Mouse (Mus musculus): ENCODE data around the gene Polr2l. TPM values are rescaled to one million over a fixed set of nuclear protein-coding genes. Genes with fewer than 3 reads are reported as not detected.
A peak's percentile ranks its signal among the peaks of the same experiment; 100 is the strongest.

Gene Polr2l
- polyA plus RNA-seq, 1 experiment from 2014 or later: 72.9 TPM

DNA sequence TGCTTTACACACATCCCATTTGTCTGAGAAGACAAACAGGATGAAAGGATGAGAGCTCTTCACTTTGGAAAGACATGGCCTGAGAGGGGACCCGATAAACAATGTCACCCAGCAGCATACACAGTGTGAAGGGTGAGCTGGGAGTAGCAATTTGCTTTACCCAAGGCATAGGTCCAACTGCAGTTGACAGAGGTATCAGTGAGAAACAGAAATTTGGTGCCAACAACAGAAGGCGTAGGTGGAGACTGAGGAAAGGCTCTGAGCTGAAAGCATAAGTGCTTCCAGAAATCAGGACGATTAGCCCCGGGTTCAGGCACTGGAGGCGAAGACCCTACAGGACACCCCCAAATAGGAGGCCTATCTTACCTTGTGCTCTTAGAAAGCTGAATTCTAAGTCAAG is 35.3 kb upstream of the Polr2l start:
- H3K4me2 ChIP-seq: no peak overlapping the region
- ATAC-seq (replicated peaks; ENCODE audit: insufficient number of reproducible peaks, low FRiP score, low TSS enrichment): no peak
- 87% methylated on average over 5 of the region's 5 CpGs for WGBS (ENCODE audit: insufficient replicate concordance)
- H3K4me1 ChIP-seq (ENCODE audit: control insufficient read depth, insufficient read depth, low read length): peaks cover 12% of the 10 kb centered on the region
- no peaks in the 10 kb centered on the region for H3K27me3 ChIP-seq (ENCODE audit: control insufficient read depth, insufficient read depth, low read length)
- peak overlapping the region; percentile 43; the same call in 1 of the 2 replicates for H3K27ac ChIP-seq (ENCODE audit: low read depth, low read length)
- no peak overlapping the region for H3K9ac ChIP-seq (ENCODE audit: low read depth, low read length)
- peaks cover 5% of the 10 kb centered on the region for H3K36me3 ChIP-seq (ENCODE audit: control insufficient read depth, insufficient read depth, low read length)
- no peak overlapping the region for H3K4me3 ChIP-seq (ENCODE audit: low read depth, low read length)
- H3K9me3 ChIP-seq (replicated peaks; ENCODE audit: control insufficient read depth, low read length): no peaks in the 10 kb centered on the region

- H3K27ac ChIP-seq (ENCODE audit: low read depth, low read length): peak overlapping the region; percentile 32
- peaks cover 12% of the 10 kb centered on the region for H3K4me1 ChIP-seq (ENCODE audit: control insufficient read depth, insufficient read depth, low read length)
- peak; percentile 67; the same call in 1 of the 2 replicates for ATAC-seq (replicated peaks; ENCODE audit: insufficient number of reproducible peaks, low FRiP score, low TSS enrichment)
- H3K36me3 ChIP-seq (ENCODE audit: control insufficient read depth, insufficient read depth, low read length): peaks cover 2% of the 10 kb centered on the region; the same call in 1 of the 2 replicates
- H3K9ac ChIP-seq (ENCODE audit: low read depth, low read length): peak overlapping the region; percentile 36; the same call in 1 of the 2 replicates
- no peaks in the 10 kb centered on the region for H3K9me3 ChIP-seq (replicated peaks; ENCODE audit: control insufficient read depth, low read length)
- H3K27me3 ChIP-seq (ENCODE audit: control insufficient read depth, insufficient read depth, low read length): no peaks in the 10 kb centered on the region
- H3K4me3 ChIP-seq (ENCODE audit: low read depth, low read length): no peak overlapping the region
- H3K4me2 ChIP-seq: no peak overlapping the region
These were observed 33.2 kb upstream of the Polr2l start for GRCm38 (mm10) chr7:141508160-141508559.

- Histone ChIP-seq H3K9ac (ENCODE audit: low read depth, low read length) (peak overlapping the region; percentile 7; the same call in 1 of the 2 replicates), H3K4me3 (ENCODE audit: low read depth, low read length) (no peak overlapping the region), H3K27me3 (ENCODE audit: control insufficient read depth, insufficient read depth, low read length) (no peaks in the 10 kb centered on the region), H3K27ac (ENCODE audit: low read depth, low read length) (no peak overlapping the region), H3K4me2 (peak overlapping the region; percentile 11), H3K4me1 (ENCODE audit: control insufficient read depth, insufficient read depth, low read length) (peaks cover 12% of the 10 kb centered on the region), H3K9me3 (replicated peaks; ENCODE audit: control insufficient read depth, low read length) (no peaks in the 10 kb centered on the region), H3K36me3 (ENCODE audit: control insufficient read depth, insufficient read depth, low read length) (no peaks in the 10 kb centered on the region; the same call in 1 of the 2 replicates)
- WGBS (ENCODE audit: insufficient replicate concordance): 69% methylated on average over 2 of the region's 2 CpGs
- no peak; the same call in 1 of the 2 replicates for ATAC-seq (replicated peaks; ENCODE audit: insufficient number of reproducible peaks, low FRiP score, low TSS enrichment)
These were observed 31.3 kb upstream of the Polr2l start for GRCm38 (mm10) chr7:141506278-141506677.

DNA sequence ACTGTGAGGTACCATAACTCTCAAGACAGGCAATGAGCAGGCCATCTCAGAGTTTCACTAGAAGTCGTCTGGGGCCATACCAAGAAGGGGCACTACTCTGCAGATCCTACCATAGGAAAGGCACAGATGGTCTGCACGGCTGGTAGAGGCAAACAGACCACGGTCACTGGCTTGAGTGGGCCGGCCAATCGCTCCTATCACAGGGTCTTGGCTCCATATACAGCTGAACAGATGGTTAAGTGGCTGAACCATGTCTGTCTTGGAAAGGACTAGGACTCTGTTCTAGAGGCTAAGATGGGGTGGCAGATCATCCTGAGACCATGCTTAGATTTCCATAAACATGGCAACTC is 27.6 kb upstream of the Polr2l start:
- Histone ChIP-seq H3K27me3 (ENCODE audit: control insufficient read depth, insufficient read depth, low read length) (no peaks in the 10 kb centered on the region), H3K27ac (ENCODE audit: low read depth, low read length) (no peak overlapping the region), H3K4me1 (ENCODE audit: control insufficient read depth, insufficient read depth, low read length) (peaks cover 9% of the 10 kb centered on the region), H3K9ac (ENCODE audit: low read depth, low read length) (no peak overlapping the region), H3K4me2 (no peak overlapping the region), H3K4me3 (ENCODE audit: low read depth, low read length) (no peak overlapping the region), H3K9me3 (replicated peaks; ENCODE audit: control insufficient read depth, low read length) (no peaks in the 10 kb centered on the region), H3K36me3 (ENCODE audit: control insufficient read depth, insufficient read depth, low read length) (no peaks in the 10 kb centered on the region)
- WGBS (ENCODE audit: insufficient replicate concordance): 94% methylated on average over 5 of the region's 5 CpGs
- ATAC-seq (replicated peaks; ENCODE audit: insufficient number of reproducible peaks, low FRiP score, low TSS enrichment): no peak

GRCm38 (mm10) chr7:141501820-141502555 is 27.1 kb upstream of the Polr2l start:
- ATAC-seq (replicated peaks; ENCODE audit: insufficient number of reproducible peaks, low FRiP score, low TSS enrichment): no peak

GRCm38 (mm10) chr7:141497600-141497999 is 22.7 kb upstream of the Polr2l start:
- no peak overlapping the region for H3K4me3 ChIP-seq (ENCODE audit: low read depth, low read length)
- 0 out of 2 replicates have a peak, but pooled peaks cover 2% of the 10 kb centered on the region for H3K36me3 ChIP-seq (ENCODE audit: control insufficient read depth, insufficient read depth, low read length)
- H3K9ac ChIP-seq (ENCODE audit: low read depth, low read length): no peak overlapping the region
- WGBS (ENCODE audit: insufficient replicate concordance): 89% methylated on average over 3 of the region's 3 CpGs
- H3K27me3 ChIP-seq (ENCODE audit: control insufficient read depth, insufficient read depth, low read length): no peaks in the 10 kb centered on the region
- no peak for ATAC-seq (replicated peaks; ENCODE audit: insufficient number of reproducible peaks, low FRiP score, low TSS enrichment)
- H3K4me2 ChIP-seq: no peak overlapping the region
- no peak overlapping the region for H3K27ac ChIP-seq (ENCODE audit: low read depth, low read length)
- no peaks in the 10 kb centered on the region for H3K9me3 ChIP-seq (replicated peaks; ENCODE audit: control insufficient read depth, low read length)
- peaks cover 13% of the 10 kb centered on the region for H3K4me1 ChIP-seq (ENCODE audit: control insufficient read depth, insufficient read depth, low read length)

More at GRCm38 (mm10) chr7:141501820-141502555, 27.1 kb upstream of the Polr2l start:
- WGBS (ENCODE audit: insufficient replicate concordance): 82% methylated on average over 7 of the region's 7 CpGs
- no peak overlapping the region for H3K4me2 ChIP-seq
- no peaks in the 10 kb centered on the region for H3K9me3 ChIP-seq (replicated peaks; ENCODE audit: control insufficient read depth, low read length)
- no peaks in the 10 kb centered on the region for H3K36me3 ChIP-seq (ENCODE audit: control insufficient read depth, insufficient read depth, low read length)
- no peak overlapping the region for H3K4me3 ChIP-seq (ENCODE audit: low read depth, low read length)
- no peak overlapping the region for H3K9ac ChIP-seq (ENCODE audit: low read depth, low read length)
- peaks cover 13% of the 10 kb centered on the region for H3K4me1 ChIP-seq (ENCODE audit: control insufficient read depth, insufficient read depth, low read length)
- H3K27ac ChIP-seq (ENCODE audit: low read depth, low read length): no peak overlapping the region
- no peaks in the 10 kb centered on the region for H3K27me3 ChIP-seq (ENCODE audit: control insufficient read depth, insufficient read depth, low read length)

DNA sequence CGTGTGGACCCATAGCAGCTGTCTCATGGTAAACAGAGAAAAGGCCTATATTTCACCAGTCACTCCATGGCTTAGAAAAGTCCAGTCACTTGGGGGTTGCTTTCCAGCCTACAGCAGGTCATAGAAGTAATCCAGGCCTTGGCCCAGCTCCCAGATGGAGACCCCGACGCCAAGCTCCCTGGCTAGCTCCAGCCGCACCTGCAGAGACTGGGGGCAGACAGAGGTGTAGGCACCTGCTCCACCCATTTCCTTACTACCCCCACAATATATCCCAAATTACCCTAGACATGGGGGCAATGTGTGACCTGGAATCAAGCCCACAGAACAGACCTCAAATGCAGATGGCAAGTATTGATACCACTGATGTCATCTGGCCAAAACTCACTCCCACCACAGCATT is 21.0 kb upstream of the Polr2l start:
- ATAC-seq (replicated peaks; ENCODE audit: insufficient number of reproducible peaks, low FRiP score, low TSS enrichment): no peak
- no peaks in the 10 kb centered on the region for H3K27me3 ChIP-seq (ENCODE audit: control insufficient read depth, insufficient read depth, low read length)
- 78% methylated on average over 4 of the region's 4 CpGs for WGBS (ENCODE audit: insufficient replicate concordance)
- no peaks in the 10 kb centered on the region for H3K9me3 ChIP-seq (replicated peaks; ENCODE audit: control insufficient read depth, low read length)
- H3K4me1 ChIP-seq (ENCODE audit: control insufficient read depth, insufficient read depth, low read length): peaks cover 13% of the 10 kb centered on the region
- 0 out of 2 replicates have a peak, but pooled peaks cover 2% of the 10 kb centered on the region for H3K36me3 ChIP-seq (ENCODE audit: control insufficient read depth, insufficient read depth, low read length)
- H3K27ac ChIP-seq (ENCODE audit: low read depth, low read length): no peak overlapping the region
- H3K4me2 ChIP-seq: no peak overlapping the region
- H3K9ac ChIP-seq (ENCODE audit: low read depth, low read length): no peak overlapping the region
- no peak overlapping the region for H3K4me3 ChIP-seq (ENCODE audit: low read depth, low read length)

DNA sequence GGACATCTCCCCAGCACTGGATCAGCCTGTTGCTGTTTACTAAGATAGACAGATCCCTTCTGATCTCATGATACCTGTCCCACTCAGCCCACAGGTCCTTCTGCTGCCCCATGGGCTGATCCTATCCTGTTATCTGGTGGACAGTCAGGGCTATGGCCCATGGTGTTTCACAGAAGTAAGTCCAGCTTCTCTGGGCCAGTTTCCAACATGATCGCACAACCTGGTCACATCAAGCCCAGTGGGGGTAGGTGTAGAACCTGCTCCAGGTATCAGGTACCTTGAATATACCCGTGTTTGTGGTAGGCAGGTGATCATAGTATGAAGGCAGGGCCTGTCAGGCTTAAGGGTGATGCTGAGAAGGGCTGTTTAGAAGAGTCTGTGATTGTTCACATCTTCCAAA is 20.4 kb upstream of the Polr2l start:
- Histone ChIP-seq H3K36me3 (ENCODE audit: control insufficient read depth, insufficient read depth, low read length) (0 out of 2 replicates have a peak, but pooled peaks cover 2% of the 10 kb centered on the region), H3K4me1 (ENCODE audit: control insufficient read depth, insufficient read depth, low read length) (peaks cover 13% of the 10 kb centered on the region), H3K27ac (ENCODE audit: low read depth, low read length) (no peak overlapping the region), H3K4me2 (no peak overlapping the region), H3K9ac (ENCODE audit: low read depth, low read length) (no peak overlapping the region), H3K4me3 (ENCODE audit: low read depth, low read length) (no peak overlapping the region), H3K27me3 (ENCODE audit: control insufficient read depth, insufficient read depth, low read length) (no peaks in the 10 kb centered on the region), H3K9me3 (replicated peaks; ENCODE audit: control insufficient read depth, low read length) (no peaks in the 10 kb centered on the region)
- no peak for ATAC-seq (replicated peaks; ENCODE audit: insufficient number of reproducible peaks, low FRiP score, low TSS enrichment)
- WGBS (ENCODE audit: insufficient replicate concordance): 86% methylated on average over 2 of the region's 2 CpGs

GRCm38 (mm10) chr7:141493729-141494128 is 18.8 kb upstream of the Polr2l start:
- whole genome bisulfite sequencing (ENCODE audit: insufficient replicate concordance): 61% methylated on average over 1 of the region's 1 CpGs
- Histone ChIP-seq H3K9ac (ENCODE audit: low read depth, low read length) (no peak overlapping the region), H3K36me3 (ENCODE audit: control insufficient read depth, insufficient read depth, low read length) (0 out of 2 replicates have a peak, but pooled peaks cover 2% of the 10 kb centered on the region), H3K27ac (ENCODE audit: low read depth, low read length) (no peak overlapping the region), H3K4me3 (ENCODE audit: low read depth, low read length) (no peak overlapping the region), H3K27me3 (ENCODE audit: control insufficient read depth, insufficient read depth, low read length) (no peaks in the 10 kb centered on the region), H3K4me1 (ENCODE audit: control insufficient read depth, insufficient read depth, low read length) (peaks cover 8% of the 10 kb centered on the region), H3K9me3 (replicated peaks; ENCODE audit: control insufficient read depth, low read length) (no peaks in the 10 kb centered on the region), H3K4me2 (no peak overlapping the region)
- no peak for ATAC-seq (replicated peaks; ENCODE audit: insufficient number of reproducible peaks, low FRiP score, low TSS enrichment)
